14 mouse cellular contexts compared by ENCODE assay signal in genomic region chr1:170689773-170690172, GRCm38 (mm10).
"Had no signal": no experiment of that assay in that cellular context is flagged by ENCODE, and none has a peak within 500 bp of the region (broad histone marks: within the 10 kb centered on the region; RNA-seq: fewer than 3 reads in every experiment).

No protein-coding gene starts in this region.

- H3K9me3 ChIP-seq: limb, embryonic 15.5 days; liver, embryonic 13.5 days had no signal

- H3K4me2 ChIP-seq: limb, embryonic 12.5 days; limb, embryonic 15.5 days; liver, embryonic 13.5 days; lung, embryonic 14.5 days; midbrain, embryonic 11.5 days had no signal

- H3K27me3 ChIP-seq: limb, embryonic 12.5 days; limb, embryonic 15.5 days; liver, embryonic 13.5 days had no signal

- H3K27ac ChIP-seq: kidney, postnatal 0 days; limb, embryonic 12.5 days; limb, embryonic 15.5 days; liver, embryonic 13.5 days; macrophage had no signal

- ATAC-seq: lung, postnatal 0 days had no signal

- H3K4me3 ChIP-seq: limb, embryonic 12.5 days; limb, embryonic 15.5 days; liver, embryonic 13.5 days had no signal

- DNase-seq: kidney, adult 2 months; kidney, postnatal 25 days; left cerebral cortex, postnatal 4 days; liver, embryonic 13.5 days; lung, embryonic 14.5 days; midbrain, embryonic 14.5 days; thymus, adult 18-20 months; thymus, postnatal 36 days had no signal

- H3K9ac ChIP-seq: limb, embryonic 12.5 days; limb, embryonic 15.5 days; liver, embryonic 13.5 days; lung, embryonic 14.5 days had no signal

- H3K36me3 ChIP-seq: limb, embryonic 12.5 days; limb, embryonic 15.5 days; liver, embryonic 13.5 days had no signal
